Mouse (Mus musculus): ENCODE results near the gene Gm20696.
A peak's percentile ranks its signal among the peaks of the same experiment; 100 is the strongest.

Gene Gm20696

GRCm38 (mm10) chr6:99319415-99320405 is 346.9 kb downstream of the Gm20696 start:
- no peak for DNase-seq

- no peak for DNase-seq
These were observed 351.9 kb downstream of the Gm20696 start for GRCm38 (mm10) chr6:99314746-99315145.

- no peak for DNase-seq
These were observed 356.1 kb downstream of the Gm20696 start for GRCm38 (mm10) chr6:99310529-99310928.

- no peak for DNase-seq
These were observed 356.5 kb downstream of the Gm20696 start for GRCm38 (mm10) chr6:99310171-99310500.

- DNase-seq = no peak
These were observed 357.0 kb downstream of the Gm20696 start for GRCm38 (mm10) chr6:99309466-99310170.

GRCm38 (mm10) chr6:99305751-99306150 is 360.8 kb downstream of the Gm20696 start:
- no peak for DNase-seq

GRCm38 (mm10) chr6:99305236-99305635 is 361.4 kb downstream of the Gm20696 start:
- DNase-seq = no peak

GRCm38 (mm10) chr6:99302662-99303435 is 363.7 kb downstream of the Gm20696 start:
- DNase-seq = no peak

GRCm38 (mm10) chr6:99301923-99302322 is 364.7 kb downstream of the Gm20696 start:
- DNase-seq = no peak

GRCm38 (mm10) chr6:99300235-99300634 is 366.4 kb downstream of the Gm20696 start:
- no peak for DNase-seq

- no peak for DNase-seq
These were observed 367.4 kb downstream of the Gm20696 start for GRCm38 (mm10) chr6:99299196-99299595.

- no peak for DNase-seq
These were observed 369.1 kb downstream of the Gm20696 start for GRCm38 (mm10) chr6:99297535-99297934.

GRCm38 (mm10) chr6:99295495-99295894 is 371.1 kb downstream of the Gm20696 start:
- no peak for DNase-seq

- DNase-seq = no peak
These were observed 377.4 kb downstream of the Gm20696 start for GRCm38 (mm10) chr6:99289220-99289619.

- DNase-seq = no peak
These were observed 381.6 kb downstream of the Gm20696 start for GRCm38 (mm10) chr6:99285026-99285425.

- DNase-seq = no peak
These were observed 382.6 kb downstream of the Gm20696 start for GRCm38 (mm10) chr6:99284019-99284418.

GRCm38 (mm10) chr6:99282866-99283657 is 383.5 kb downstream of the Gm20696 start:
- no peak for DNase-seq

GRCm38 (mm10) chr6:99281433-99281832 is 385.2 kb downstream of the Gm20696 start:
- no peak for DNase-seq

GRCm38 (mm10) chr6:99280619-99281018 is 386.0 kb downstream of the Gm20696 start:
- DNase-seq = peak in 1 of 2 experiments; percentile 25

GRCm38 (mm10) chr6:99277251-99277650 is 389.3 kb downstream of the Gm20696 start:
- no peak for DNase-seq

GRCm38 (mm10) chr6:99276297-99276653 is 390.3 kb downstream of the Gm20696 start:
- no peak for DNase-seq
